Mouse (Mus musculus) frontal cortex, postnatal 14 days (tissue): Measurements from ENCODE around the gene Dkk2.
A peak's percentile ranks its signal among the peaks of the same experiment; 100 is the strongest.
"Not testable (repeated sequence)": the region's sequence is repeated elsewhere in the genome, so short reads cannot be mapped to it uniquely, and the experiment has no call there.

ENCODE experiments used
- DNase-seq, 2 experiments: peaks; one replicate each; pipeline ENCODE4 v3.0.0; 2022; ENCODE audit warnings: low spot score in 2 of 2

Dkk2 gene

DNA sequence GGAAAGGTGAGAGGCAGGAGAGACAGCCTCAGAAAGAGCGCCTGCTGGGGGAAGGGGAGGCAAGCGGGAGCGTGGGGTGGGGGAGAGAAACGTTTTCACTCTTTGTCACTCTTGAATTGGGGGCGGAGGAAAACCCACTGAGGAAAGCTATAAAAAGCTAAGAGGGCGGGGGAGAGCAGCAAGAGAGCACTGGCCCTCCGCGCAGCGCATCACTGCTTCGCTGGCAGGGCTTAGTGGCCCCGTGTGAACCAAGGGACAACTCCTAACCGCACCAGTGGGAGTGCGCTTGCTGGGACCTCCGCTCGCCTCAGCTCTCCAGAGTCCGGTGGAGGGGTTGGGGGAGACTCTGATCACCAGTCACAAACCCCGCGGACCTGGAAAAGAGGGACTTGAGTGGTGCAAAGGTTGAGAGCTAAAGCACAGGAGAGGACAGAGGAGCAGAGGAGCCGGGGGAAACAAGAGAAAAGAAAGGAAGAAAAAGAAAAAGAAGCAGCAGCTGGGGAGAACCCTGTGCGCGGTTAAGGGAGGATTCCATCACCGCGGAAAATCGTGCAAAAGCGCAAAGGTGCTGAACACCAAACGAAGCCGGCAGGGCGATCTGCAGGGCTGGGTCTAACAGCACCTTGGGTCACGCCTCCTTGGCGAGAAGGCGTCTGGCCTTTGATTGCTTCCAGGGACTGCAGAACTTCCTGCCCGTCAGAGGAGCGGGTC lies at the start of gene Dkk2:
Dkk2 (plus strand) TSS at position 181 of the 711 bp plus-strand sequence.
- DNase-seq = no peak

DNA sequence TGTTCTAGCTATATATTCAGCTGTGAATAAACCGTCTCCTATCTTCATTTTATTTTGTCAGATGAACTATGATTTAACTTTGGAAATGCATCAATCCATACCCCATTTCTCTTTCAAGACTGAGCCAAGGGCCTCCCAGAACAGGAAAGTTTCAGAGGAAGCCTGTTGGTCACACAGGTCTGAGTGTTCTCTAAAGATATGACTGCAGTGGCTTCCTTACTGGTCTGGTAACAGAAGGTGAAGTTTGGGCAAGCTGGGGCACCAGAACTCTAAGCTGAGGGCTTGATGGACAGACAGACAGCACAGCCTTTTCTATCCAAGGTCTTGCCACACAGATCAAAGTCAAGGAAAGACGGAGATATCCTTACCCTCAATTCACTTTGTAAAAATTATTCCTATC lies 48.4 kb upstream of the Dkk2 start:
- no peak for DNase-seq

DNA sequence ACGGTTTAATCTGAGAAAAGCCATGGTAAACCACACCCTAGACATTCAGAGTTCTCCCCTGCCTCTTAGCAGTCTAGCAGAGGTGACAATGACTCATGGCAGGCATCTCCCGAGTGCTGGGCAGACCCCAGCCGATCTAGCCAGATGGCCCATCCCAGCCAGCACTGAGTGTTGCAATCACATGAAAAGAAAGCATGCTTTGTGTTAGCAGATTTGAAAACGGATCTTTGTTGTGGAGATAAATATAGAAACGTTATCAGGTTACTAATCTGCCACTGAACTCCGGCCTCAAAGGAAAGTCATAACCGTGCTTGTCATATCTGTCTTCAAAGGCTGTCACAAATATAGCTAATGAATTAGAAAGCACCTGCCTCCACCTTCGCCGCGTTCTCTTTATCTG lies 47.4 kb upstream of the Dkk2 start:
- no peak for DNase-seq

DNA sequence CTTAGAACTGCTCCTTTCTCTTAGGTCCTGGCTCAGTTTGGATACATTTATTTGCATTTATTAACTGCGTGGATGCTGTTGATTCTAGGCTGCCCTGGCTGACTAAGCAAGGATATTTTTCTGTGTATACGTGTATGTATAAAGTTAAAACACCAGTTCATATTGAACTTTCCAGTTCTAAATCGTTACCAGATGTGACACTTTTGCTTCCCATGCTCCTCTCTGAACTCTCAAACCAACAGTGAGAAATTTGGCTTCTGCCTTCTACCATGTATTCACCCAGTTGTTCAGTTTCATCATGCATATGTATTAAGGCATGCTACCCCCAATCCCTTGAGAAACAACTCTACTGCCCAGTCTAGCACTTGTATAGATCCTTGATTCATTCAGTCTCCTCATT lies 45.0 kb upstream of the Dkk2 start:
- no peak for DNase-seq

DNA sequence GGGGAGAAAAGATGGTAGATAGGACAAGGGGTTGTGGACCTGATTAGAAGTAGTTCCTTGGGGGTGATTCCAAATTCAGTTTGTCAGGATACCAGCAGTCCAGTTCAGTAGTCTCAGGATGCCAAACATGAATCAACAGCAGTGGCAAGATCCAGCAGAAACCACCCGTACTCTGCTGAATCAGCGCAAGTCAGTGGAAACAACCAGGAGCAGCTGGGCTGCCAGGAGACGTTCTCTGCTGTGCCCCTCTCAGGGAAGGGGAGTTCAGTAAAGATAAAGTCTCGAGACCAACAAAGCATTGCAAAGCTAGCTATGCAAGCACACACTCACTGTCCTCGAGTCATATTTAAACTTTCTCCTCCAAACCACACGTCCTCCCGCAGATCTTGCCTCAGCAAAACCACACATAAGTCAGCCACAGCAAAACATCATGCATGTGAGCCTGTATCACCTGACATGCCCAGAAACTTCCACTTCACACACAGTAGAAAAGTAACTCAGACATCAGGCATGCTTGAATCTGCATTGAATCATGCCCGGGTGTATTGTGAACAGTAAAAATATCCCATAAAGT lies 34.1 kb upstream of the Dkk2 start:
- DNase-seq = no peak

DNA sequence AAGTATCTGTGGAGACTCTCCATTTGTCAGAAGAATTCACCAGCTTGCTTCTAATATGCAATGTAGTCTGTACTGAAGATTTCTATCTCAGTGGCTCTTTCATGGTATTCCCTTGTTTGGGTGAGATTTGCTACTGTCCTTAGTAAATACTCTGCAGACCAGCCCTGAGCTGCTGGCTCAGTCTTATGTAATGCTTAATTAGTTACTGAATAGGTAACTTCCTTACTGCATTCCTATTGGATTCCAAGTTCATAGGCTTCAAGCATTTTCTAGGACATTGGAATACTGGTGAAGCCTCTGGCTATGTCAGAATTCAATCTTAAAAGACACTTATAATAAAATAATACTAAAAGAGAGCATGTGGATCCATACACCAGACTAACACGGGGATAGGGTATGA lies 22.3 kb upstream of the Dkk2 start:
- DNase-seq = not testable (repeated sequence)

DNA sequence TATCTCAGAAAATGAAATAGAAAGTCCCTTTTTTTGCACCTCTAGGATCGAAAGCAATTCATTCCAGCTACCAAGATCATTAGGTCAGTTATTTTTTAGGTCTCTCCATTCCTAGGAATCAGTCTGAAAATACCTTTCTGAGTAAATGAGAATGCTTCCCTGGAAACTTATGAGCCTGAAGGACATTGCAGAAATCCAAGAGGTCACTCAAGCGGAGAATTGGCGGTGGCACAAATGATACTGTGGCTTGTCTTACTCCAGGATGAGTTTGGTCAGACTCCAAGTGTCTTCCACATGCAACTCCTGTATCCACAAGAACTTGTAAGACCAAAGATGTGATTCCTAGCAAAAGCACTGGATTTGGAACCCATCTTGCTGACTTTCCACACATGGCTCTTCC lies 21.7 kb upstream of the Dkk2 start:
- no peak for DNase-seq

DNA sequence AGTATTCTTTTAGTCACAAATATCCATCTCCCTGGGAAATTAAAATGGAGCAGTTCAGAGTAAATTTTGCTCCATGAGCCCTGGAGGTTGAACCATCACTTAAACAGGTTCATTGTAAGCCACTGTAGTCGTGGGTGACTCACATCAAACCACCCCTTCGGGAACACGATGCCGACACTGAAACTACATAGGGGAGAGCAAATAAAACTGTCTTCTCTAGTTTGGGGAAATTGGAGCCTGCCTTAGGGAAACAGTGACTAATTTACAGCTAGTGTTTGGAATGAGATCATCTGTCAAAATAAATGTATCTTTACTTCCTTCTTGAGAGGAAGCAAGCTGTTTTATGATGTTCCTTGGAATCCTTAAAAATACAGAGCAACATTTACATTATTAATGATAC lies 21.1 kb upstream of the Dkk2 start:
- DNase-seq = no peak

DNA sequence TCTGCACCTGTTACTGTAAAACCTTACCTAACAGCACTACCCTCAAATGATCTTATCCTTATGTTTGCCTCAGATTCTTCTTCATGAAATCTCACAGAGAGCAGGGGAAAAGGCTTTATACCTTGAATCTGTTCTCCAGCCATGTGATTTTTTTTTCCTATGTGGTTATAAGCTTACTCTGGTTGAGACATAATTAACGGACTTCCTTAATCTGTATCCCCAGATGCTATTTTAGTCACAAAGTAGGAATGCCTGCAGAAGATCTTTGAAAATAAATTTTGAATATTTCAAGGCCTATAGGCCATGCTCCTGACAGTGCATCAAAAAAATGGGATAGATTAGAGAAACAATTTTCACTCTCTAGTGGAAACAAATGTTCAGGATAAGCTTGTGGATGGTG lies 20.2 kb upstream of the Dkk2 start:
- DNase-seq = no peak

DNA sequence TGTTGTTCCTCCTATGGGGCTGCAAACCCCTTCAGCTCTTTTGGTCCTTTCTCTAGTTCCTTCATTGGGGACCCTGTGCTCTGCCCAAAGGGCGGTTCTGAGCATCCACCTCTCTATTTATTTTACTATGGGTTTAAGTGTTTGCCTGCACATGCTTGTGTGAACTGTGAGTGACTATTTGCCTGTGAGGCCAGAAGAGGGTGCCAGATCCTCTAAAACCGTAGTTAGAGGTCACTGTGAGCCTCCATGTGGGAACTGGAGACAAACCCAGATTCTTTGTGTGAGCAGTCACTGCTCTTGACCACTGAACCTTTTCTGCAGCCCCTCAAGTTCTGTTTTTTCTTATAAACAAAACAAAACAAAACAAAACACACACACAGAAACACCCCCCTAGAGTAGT lies 14.1 kb upstream of the Dkk2 start:
- DNase-seq = no peak

DNA sequence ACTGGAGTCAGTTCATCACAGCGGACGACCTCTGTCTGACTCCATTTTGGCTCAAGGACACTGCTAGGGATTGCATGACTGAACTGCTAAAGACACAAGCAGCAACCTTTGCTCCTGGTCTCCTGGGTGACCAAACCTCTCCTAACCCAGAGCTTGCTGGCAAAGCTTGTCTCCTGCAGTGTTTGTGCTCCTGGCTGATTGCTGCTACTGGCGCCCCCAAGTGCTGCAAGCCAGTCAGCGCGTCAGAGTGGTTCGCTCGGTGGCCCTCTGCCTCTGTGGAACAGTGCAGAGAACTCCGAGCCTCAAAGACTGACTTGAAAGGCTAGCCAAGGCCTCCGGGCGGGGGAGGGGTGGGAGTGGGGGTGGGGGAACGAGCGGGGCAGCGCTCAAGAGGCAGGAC lies 1.1 kb upstream of the Dkk2 start:
- peak in 1 of 2 experiments; percentile 55 for DNase-seq

DNA sequence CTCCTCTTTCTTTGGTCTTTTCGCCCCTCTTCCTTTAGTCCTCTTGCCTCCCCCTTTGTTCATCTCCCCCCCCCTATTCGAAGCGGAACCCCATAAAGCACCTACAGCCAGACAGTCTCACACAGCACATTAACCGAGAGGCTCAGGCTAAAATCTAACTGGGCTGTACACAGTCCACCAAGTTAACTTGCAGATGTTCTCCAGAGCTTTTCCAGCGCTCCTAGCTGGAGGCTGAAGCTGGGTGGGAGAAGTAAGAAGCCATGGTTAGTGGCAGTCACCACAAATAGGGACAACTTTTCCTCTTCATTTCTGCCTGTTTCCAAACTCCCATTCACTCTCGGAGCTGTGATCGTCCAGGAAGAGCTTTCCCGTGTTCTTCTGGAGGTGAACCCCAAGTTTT lies 412 bp upstream of the Dkk2 start:
- DNase-seq = no peak

DNA sequence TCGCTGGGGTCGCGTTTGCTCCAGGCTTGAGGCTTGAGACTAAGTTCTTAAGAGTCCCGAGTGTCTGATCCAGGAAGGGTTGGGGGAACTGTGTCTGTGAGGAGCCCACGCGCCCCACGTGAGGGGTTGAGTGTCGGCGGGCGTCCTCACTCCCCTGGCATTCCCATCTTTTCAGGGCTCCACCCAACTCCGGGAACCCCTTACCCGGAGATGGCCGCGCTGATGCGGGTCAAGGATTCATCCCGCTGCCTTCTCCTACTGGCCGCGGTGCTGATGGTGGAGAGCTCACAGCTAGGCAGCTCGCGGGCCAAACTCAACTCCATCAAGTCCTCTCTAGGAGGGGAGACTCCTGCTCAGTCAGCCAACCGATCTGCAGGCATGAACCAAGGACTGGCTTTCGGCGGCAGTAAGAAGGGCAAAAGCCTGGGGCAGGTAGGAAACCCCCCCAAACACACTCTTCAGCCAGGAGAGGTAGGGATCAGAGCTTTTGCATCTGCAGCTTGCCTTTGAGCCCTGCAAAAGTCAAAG lies 795 bp downstream of the Dkk2 start:
- DNase-seq = no peak

DNA sequence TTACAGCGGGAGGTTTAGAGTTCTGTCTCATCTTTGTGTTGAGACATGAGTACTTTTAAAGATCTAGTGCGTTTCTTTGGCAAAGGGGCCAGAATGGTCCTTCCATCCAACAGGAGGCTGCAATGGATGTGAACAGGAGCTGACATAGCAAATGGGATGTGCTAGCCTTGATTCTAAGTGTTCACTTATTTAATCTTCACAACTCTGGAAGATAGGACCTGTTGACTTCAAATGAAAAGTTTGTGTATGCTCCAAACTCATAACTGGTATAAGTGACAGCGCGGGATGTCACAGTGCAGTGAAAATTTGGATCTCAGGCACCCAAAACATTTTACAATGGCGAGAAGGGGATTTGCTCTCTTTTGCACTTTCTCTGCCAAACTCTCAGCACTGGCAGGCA lies 1.4 kb downstream of the Dkk2 start:
- no peak for DNase-seq

DNA sequence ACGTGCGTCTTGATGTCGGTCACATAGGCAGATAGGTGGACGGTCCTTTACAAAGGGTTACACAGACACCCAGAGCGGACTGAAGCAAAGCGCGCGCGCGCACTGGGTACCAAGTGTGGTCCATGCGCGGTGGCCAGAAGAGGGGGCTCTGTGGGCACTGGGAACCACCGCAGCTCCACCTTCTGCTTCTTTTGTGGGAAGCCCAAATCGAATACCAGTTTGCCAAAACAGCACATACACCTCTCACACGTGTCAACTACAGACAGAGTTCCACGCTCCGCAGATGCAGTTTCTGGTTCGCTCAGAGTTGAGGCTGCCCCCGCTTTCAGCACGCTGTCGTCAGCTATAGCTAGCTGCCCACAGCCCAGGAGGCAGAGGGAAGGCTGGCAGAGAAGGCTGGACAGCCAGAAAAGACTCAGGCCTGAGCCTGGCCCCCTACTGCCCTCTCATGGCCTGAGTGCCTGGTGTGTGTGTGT lies 2.0 kb downstream of the Dkk2 start:
- DNase-seq = peak; percentile 36 to 44

DNA sequence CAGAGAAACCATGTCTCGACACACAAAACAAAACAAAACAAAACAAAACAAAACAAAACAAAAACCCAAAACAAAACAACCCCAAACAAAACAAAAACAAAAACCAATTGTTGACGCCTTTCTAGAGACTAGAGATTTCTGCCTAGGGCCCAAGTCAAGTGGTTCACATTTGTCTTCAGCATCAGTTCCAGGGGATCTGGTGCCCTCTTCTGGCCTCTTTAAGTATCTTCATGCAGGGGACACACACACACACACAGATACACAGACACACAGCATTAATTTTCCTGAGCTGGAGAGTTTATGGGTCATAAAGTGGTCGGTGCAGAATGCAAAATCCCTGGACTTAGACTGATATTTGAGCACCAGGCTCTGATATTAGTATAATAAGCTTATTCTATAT lies 7.9 kb downstream of the Dkk2 start:
- DNase-seq = no peak

DNA sequence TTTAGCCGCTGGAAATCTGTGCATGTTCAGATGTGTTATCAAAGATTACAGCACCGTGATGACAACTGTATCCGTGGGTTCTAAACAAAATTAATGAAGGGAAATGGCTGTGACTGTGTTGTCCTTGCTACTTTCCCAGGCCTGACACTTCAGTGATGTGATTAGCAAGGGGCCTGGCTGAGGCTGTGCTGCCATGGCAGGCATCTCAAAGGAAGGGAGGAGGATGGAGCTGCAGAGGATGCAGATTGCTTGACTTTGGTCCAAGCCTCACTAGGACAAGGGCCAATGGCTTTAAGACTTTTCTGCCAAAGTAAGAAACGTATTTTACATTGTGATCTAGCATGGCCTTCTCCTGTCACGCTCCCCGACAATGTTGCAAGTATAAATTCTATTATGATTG lies 11.2 kb downstream of the Dkk2 start:
- no peak for DNase-seq

DNA sequence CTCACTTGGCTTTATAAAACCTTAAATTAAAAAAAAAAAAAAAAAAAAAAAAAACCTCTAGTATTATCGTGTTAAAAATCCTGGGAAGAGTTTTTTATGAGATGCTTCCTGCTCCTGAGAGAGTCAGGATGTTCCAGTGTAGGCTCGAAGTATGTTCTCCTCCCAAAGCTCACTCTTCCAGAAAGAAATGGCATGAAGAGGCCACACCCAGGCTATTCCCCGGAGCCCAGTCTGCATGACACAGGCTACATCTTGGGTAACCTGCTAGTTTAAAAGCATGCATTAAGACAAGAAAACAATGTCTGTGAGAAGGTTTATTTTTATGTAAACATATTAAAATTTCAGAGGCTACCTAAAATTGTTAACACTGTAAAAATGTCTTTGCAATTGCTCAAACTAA lies 15.7 kb downstream of the Dkk2 start:
- DNase-seq = no peak

DNA sequence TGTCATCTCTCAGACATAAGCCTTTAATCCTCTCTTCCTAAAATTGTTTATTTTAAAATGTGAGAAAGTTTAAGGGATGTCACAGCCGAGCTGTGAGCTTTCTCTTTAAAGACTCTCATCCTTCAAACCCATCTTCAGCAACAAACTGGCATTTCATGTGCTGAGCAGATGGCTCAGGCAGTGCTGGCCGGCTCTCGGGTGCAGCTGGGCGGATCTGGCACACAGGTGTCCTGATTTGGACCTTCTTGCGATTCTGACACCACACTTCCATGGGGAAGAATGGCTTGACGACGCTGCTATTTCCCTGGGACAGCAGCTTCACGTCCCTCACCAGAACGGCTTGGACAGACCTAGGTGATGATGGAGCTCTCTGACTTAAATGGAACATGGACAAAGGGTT lies 17.9 kb downstream of the Dkk2 start:
- DNase-seq = peak in 1 of 2 experiments; percentile 19

DNA sequence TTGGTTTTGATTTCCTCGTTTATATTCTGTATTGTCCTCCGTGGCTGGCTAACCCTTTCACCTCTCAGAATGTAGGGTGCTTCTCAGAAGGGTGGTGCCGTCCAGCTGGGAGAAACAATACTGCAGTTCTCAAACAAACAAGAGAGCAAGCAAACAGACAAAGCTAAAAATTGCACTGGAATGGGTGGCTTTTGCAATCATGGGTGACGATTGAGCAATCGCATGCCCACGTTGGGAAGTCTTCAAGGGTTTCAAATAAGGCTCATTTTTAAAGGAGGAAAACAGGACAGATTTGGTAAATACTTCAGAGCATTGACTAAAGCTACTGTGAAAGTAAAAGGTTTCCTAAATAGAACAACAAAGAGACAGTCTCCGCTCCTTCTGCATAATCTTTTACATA lies 18.4 kb downstream of the Dkk2 start:
- no peak for DNase-seq

DNA sequence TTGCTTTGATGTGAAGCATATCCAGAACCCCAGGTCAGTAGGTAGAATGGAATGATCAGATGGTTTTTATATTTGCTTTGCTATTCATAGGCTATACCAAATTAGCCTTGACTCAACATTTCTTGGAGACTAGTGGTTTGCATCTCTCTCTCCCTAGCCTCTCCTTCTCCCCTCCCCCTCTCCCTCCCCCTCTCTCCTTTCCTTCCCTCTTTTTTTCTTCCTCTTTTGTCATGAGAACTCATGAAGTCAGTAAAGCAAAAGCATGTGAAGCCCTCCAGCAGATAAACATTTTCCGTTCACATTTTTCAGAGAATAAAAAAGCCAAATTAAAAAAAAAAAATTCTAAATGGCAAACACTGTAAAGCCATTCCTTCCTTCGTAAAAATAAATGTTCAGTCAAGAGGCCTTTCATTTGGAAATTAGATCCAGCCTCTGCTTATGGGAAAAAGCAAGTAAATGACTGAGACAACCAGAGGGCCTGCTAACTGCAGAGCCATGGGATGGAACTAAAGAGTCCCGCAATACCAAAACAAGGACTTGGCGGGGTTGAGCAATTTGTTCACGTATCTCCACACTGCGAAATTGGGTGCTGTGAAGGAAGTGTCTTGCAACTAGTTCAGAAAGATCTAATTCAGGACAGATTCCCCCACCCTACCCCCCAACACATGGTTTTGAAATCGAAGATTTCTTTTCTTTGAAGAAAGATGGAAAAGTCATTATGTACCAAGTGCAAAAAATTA lies 30.9 kb downstream of the Dkk2 start:
- DNase-seq = no peak

DNA sequence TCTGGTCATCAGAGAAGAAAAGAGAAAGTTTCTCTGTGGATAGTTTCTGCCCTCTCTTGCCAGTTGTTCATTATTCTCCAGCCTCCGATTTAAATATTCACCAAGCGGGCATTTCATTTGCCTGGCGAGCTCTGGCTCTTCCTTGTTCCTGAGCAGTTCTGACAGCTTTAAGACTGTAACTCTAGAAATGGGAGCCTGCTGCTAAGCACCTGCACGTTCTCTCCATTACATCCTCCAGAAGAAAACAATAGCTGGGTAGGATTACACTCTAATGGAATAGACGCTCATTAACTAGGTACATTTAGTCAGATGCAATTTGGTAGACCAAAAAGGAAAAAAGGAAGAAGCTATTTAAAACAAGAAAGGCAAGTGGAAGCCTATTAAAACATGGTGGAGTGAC lies 36.3 kb downstream of the Dkk2 start:
- DNase-seq = no peak

DNA sequence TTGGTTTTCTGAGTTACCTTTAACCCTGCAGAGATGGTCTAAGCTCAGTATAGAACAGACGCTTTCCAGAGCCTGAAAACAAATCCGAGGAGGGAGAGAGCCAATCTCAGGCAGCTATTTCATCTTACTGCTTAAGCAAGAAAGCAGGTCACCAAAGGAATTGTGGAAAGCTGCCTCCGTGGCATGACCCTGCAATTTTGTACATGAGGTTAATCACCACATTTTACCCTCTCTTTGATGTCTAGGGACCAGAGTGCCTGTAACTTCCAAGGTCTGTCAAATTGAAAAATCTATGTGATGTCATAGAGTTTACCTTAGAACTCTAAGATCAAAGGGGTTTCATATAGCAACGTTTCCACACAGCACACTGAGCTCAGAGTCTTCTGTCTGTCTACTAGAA lies 37.5 kb downstream of the Dkk2 start:
- DNase-seq = no peak
